Mouse (Mus musculus) heart, postnatal 0 days (tissue): Measurements from ENCODE around the gene Neu4.

ENCODE experiments used
- CTCF ChIP-seq: IDR thresholded peaks from 2 replicates; pipeline ENCODE4 v1.5.1; 2016; ENCODE audit warnings: antibody characterized with exemption, control low read depth, low read depth
- EP300 ChIP-seq: IDR thresholded peaks from 2 replicates; pipeline ENCODE4 v1.6.1; 2016; ENCODE audit warnings: antibody characterized with exemption, low read depth

DNA sequence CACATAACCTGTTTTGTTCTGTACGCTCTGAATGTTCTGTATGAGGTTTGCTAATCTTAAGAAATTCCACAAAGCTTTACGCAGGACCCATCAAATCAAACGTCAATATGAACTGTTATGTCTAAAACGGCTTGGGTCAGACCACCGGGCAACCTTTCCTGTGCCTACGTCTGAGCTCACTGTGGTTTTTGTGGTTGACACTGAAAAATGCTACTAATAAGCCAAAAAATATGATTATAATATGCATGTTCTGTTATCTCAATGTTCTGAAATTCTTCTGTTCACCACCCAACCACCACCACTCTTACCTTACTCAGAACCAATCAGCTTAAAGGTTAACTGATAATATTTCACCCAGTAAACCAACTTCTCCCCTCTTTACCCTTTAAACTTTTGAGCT is 54.5 kb downstream of the Neu4 start:
- TF ChIP-seq CTCF = no peak
- TF ChIP-seq EP300 = no peak
